Mouse (Mus musculus) kidney, postnatal 10 days (tissue): ENCODE results near the gene Bcar3.
"Not testable (repeated sequence)": the region's sequence is repeated elsewhere in the genome, so short reads cannot be mapped to it uniquely, and the experiment has no call there.

Experiments used
- DNase-seq: peaks from one replicate; pipeline ENCODE4 v3.0.0; 2021; ENCODE audit warnings: mixed read lengths

The Bcar3 gene

DNA sequence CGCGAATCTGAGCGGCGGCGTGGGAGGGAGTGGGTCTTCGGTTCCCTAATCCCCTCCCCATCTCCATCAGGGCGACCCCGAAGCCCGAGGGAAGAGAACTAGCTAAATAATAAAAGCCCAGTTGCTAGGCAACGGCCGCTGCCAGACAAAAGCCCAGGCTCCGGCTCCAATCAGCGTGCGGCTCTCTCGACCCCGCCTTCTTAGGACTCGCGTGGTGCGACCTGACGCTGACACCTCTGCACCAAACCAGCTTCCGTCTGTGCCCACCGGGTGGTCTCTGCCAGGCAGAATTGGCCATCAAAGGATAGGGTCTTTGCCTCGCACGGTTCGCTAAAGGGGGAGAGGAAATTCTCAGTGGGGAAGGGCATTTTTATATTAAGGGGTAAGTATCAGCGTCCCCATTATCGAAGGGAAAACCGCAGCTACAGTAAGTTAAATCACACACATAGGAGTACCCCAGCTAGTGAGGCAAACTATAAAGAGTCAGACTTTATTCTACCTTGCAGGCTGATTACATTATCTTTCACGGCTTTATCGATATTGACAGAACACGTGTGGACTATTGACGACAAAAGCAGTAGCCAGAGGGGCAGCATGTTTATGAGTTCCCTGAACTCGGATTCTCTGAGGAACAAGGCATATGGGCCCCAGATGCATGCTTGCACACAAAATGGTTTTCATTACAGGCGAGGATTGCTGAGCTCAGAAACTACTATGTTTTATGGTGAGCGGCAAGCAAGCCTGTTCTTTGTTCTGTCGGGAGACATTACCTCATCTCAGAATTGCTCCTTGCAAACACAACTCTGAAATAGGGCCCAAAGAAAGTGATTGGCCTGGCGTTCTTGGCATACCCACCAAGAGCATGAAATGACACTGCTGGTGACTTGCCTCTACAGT is at the start of gene Bcar3:
Gene Bcar3, plus strand, starts transcription at position 183 of the 897 bp plus-strand sequence.
- DNase-seq: peak; percentile 95

DNA sequence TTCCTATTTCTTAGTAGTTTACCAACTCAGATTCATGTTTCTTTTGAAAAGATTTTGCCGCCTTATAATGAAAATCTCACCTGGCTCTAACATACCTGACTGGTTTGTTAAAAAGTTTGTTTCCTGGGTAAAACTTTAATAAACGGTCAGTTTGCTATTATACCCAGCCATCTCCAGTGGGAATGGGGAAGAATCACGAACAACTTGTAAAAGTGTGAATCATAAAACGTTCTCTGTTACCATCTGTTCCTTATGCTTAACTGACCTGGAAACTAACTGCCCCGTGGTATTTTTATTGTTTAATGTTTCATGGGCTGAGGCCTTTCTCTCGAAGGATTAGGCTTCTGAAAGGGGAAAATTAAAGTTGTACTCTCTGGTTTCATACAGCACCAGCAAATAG is 49.2 kb upstream of the Bcar3 start:
- DNase-seq: no peak

GRCm38 (mm10) chr3:122245215-122245877 is 48.6 kb upstream of the Bcar3 start, which contains the start of gene Gclm:
Gene Gclm (plus strand): TSS chr3:122245557.
- DNase-seq: peak; percentile 96

DNA sequence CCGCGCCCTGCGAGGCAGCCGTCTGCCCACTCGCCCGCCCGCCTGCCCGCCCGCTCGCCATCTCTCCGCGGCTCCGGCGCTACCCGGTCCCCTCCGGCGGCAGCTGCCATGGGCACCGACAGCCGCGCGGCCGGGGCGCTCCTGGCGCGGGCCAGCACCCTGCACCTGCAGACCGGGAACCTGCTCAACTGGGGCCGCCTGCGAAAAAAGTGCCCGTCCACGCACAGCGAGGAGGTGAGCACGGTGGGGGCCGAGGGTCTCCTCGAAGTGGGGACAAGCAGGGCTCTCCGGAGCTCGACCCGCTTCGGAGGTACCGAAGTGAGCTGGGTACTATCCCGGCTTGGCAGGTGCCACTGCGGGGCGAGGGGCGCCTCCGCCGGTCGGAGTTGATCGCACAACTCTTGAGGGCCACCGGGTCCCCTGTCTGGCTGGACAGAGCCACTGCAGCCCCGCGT is 48.0 kb upstream of the Bcar3 start:
- peak; percentile 79 for DNase-seq

DNA sequence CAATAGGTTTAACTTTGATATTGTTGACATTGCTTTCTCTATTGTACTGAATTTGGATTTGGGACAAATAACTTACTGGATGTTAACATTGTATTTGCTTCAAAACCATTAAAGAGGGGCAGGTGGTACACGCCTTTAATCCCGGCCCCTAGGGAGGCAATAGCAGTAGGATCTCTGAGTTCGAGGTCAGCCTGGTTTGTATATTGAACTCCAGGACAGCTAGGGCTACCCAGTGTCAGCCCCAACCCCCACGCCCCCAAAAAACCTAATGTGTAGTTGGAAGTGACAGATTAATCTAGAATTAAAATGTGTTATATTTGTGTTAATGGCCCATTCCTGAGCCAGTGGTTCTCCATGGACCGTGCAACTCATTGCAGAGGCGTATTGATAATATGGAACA is 47.5 kb upstream of the Bcar3 start:
- DNase-seq: no peak

DNA sequence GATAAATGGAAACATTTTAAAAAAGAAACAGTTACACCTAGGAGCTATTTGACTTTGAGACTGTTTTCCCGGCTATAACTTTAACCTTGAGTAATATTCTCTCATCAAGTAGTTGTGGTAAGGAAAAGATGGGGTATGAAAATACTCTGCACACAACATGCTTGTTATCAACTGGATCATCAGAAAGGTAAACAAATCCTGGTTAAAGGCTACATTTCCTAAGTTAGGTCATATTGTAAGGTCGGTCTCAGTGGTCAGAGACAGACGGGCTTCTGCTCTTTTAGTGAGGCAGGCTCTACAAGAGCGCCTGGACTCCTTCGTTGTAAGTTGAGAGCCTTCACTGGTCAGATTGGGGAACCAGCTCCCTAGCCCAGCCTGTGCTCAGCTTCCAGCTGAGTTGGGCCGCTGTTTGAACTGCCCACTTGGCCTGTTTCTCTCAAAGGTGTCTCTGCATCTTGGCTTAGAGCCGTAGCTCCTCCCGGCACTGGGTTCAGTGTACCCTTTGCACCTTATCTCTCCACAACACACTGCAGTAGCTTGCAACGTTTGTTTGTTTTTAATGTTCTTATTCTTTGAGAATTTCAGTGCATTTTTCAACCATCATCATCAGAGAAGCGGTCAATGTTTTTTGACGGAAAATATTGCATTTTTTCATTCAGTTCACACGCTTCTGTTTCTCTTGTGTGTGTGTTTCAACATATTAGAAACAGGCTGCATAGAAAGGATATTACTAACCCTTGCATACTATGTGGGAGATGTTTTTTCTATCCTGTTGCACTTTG is 46.8 kb upstream of the Bcar3 start:
- peak; percentile 25 for DNase-seq

GRCm38 (mm10) chr3:122247768-122248100 is 46.2 kb upstream of the Bcar3 start:
- DNase-seq: no peak

DNA sequence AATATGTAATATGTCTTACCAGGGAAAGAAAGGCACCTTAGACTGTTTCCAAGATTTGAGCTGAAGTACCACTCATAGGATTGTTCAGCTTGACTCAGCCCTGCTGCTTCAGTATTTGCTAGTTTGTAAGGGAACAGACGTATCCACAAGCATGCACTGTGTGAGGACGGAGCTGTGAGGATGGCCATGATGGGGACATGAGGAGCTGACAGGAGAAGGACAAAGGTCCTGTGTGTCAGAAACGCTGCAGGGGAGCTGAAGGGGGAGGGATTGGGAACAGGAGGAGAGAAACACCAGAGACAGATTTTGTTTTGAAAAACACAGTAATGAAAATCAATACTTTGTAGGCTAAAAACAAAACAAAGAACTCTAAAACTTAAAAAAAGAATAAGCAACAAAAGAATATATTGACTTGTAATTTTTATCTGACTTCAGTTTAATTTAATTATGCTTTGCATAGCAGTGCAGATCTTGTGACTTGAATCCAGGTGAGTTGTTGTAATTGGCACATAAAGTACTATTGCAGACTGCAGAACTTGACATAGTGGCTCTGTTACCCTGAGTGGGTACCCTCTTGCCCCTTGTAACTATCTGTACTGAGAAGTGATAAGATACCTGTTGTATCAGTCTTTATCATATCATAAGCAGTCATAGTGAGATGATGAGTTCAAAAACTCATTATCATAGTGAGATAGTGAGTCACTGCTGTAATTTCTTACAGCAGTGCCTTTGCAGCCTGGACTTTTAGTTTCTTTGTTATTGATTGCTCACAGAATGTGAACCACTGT is 41.3 kb upstream of the Bcar3 start:
- no peak for DNase-seq

DNA sequence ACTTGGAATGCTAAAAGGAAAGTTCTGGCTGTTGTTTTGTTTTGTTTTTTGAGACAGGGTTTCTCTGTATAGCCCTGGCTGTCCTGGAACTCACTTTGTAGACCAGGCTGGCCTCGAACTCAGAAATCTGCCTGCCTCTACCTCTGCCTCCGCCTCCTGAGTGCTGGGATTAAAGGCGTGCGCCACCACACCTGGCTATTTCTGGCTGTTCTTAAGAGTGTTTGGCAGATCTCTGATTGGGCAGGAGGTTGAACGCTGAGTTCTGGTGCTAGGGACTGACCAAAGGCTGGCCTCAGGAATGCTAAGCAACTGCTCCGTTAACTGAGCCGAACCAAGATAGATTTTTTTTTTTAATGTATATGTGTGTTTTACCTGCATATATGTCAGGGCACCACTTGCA is 39.9 kb upstream of the Bcar3 start:
- DNase-seq: not testable (repeated sequence)

DNA sequence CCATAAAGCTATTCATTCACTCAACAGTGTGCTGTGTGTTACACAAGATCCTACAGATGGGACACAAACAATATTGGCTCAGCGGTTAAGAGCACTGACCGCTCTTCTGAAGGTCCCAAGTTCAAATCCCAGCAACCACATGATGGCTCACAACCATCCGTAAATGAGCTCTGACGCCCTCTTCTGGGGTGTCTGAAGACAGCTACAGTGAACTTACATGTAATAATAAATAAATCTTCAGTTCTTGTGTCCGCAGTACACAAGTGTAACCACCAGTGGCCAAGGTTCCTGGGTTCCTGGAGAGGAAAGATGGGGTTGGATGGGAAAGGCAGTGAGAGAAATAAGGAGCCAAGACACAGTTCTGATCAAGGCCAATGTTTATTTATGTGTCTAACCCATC is 23.9 kb upstream of the Bcar3 start:
- DNase-seq: no peak

DNA sequence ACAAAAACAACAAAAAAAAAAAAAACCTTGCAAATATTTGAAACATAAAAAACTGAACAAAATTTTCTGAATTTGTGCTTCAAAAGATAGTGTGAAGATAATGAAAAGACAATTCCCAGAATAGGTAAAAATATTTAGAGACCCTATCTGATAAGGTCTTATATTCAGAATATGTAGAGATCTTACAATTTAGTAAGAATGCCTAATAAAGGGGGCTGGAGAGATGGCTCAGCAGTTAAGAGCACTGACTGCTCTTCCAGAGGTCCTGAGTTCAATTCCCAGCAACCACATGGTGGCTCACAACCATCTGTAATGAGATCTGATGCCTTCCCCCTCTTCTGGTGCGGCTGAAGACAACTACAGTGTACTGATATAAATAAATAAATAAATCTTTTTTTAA is 21.4 kb upstream of the Bcar3 start:
- DNase-seq: not testable (repeated sequence)

GRCm38 (mm10) chr3:122273407-122274240 is 20.3 kb upstream of the Bcar3 start:
- DNase-seq: no peak

DNA sequence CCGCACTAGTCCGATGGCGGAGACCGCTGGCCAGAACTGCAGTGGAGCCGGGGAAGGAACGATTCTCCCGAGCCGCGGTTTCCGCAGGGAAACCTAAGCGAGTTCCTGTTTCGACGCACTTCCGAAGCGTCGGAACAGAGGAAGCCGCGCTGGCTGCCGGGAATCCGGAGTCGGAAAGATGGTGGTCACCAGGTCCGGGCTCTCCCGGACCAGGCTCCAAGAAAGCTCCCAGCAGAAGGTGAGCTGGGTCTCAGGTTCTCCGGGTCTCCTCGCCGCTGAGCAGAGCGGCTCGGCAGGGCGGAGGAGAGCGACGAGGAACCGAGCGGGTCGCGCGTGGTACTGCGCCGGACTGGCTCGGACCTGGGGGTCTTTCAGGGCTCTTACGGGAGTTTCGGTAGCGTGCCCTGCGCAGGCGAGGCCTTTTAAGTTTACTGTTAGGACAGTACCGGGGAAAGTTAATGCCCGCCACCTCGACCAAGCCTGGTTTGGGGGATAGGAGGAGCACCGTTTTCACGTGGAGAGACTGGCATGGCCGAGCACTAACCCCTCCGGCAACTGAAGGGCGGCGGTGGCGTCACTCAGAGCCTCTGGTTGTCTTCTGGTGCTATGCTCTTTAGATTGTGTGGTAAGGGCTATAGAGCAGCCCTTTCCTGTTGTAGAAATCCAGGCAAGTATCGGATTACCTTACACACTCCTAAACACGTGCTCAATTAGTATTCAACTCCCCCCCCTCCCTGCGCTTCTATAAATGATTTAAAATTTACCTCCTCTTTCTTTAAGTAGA is 19.5 kb upstream of the Bcar3 start, which contains the start of gene Dnttip2:
Gene Dnttip2, plus strand, starts transcription at position 148 of the 784 bp plus-strand sequence.
- peak; percentile 96 for DNase-seq

- no peak for DNase-seq
Observed at GRCm38 (mm10) chr3:122275111-122275510, 18.8 kb upstream of the Bcar3 start.

DNA sequence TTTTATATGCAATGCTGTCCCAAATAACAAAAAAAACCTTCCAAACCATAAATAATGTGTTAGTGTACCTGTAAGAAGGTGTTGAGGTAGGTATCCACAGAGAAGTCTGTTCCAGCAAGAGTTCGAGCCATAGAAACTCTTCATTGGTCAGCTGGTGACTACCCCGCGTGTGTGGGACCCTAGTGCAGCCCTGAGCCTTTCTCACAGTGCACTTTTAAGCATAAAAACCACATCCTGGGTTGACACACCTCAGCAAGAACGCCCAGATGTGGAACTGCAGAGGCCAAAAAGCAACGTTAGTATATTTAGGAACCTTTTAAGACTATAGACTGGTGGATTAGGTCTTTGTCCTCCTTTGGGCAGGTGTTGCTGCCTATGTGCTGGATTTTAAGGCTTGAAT is 6.7 kb upstream of the Bcar3 start:
- DNase-seq: no peak

- DNase-seq: no peak
Observed at GRCm38 (mm10) chr3:122288613-122289195, 5.2 kb upstream of the Bcar3 start.

DNA sequence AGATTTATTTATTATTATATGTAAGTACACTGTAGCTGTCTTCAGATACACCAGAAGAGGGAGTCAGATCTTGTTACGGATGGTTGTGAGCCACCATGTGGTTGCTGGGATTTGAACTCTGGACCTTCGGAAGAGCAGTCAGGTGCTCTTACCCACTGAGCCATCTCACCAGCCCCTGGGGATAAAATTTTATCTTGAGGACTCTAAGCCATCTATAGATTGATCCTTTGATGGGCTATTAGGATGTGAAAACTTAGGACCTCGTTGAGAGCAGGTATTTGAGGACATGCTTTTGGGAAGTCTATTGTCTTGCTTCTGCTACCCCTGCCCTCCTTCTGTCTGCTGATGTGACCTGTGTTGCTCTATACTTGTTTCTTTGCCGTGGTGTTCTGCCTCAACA is 4.6 kb upstream of the Bcar3 start:
- not testable (repeated sequence) for DNase-seq

DNA sequence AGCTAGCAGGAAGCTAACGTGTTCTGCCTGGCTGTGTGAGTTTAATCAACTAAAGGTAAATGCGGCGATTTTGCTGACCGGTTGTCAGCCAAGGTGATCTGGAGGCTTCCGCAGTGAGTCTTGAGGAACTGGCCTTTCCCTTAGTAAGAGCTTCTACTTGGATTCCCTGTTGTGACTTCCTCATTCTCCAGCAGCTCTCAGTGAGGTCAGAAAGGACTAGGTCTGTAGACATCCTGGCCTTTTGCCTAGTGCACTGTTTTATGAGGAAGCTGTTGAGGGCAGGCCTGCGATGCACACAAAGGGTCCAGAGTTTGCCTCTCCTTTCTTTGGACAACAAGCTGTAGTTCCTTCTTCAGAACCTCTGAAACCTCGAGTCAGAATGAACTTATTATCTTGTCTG is 3.2 kb upstream of the Bcar3 start:
- peak; percentile 28 for DNase-seq

- no peak for DNase-seq
Observed at GRCm38 (mm10) chr3:122291828-122292227, 2.1 kb upstream of the Bcar3 start.
